Mouse (Mus musculus) megakaryocyte-erythroid progenitor cell, adult 5-6 weeks (primary cell): Measurements from ENCODE around the gene Fbxo10. TPM values are rescaled to one million over a fixed set of nuclear protein-coding genes. Genes with fewer than 3 reads are reported as not detected.
A peak's percentile ranks its signal among the peaks of the same experiment; 100 is the strongest.
"Not testable (repeated sequence)": the region's sequence is repeated elsewhere in the genome, so short reads cannot be mapped to it uniquely, and the experiment has no call there.

Experiments
- ATAC-seq: replicated peaks from 2 replicates; pipeline ENCODE4 v1.8.0; 2016; ENCODE audit warnings: mild to moderate bottlenecking, inconsistent platforms; ENCODE audit not compliant: severe bottlenecking, poor library complexity, low FRiP score, low TSS enrichment
- total RNA-seq, 2 experiments: library from RNA; stranded (forward) in 1 of 2; stranded (reverse) in 1 of 2; fragments of 200-1000, 215-1000 nt in 1 of 2; fragments of >200 nt in 1 of 2; fragmentation: Nextera tagmentation in 1 of 2; gene quantifications; 2 replicates each; pipeline ENCODE4 v1.2.3; 2014 to 2017

The Fbxo10 gene
- total RNA-seq, 2 experiments from 2014 or later = 13.4 to 16.8 TPM

- no peak for ATAC-seq
Observed at GRCm38 (mm10) chr4:45055451-45055850, 29.0 kb downstream of the Fbxo10 start.

DNA sequence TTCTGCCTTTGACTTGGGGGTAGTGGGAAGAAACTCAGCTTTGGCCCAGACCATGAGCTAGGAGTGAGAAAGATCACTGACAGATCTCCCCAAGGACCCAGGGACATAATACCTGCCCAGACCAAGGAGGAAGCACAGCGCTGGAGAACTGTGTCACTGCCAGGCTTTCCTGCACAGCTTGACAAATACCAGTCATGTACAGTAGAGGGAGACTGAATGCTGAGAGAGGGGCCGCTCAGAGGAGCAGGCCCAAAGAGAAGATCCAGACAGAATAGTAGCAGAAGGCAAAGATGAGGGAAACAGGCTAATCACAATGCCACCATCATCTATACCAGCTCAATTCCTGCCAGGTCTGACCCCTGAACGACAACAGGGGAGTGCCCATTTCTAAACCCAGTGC, 29.5 kb downstream of the Fbxo10 start:
- ATAC-seq = peak; percentile 69; the same call in 1 of the 2 replicates

DNA sequence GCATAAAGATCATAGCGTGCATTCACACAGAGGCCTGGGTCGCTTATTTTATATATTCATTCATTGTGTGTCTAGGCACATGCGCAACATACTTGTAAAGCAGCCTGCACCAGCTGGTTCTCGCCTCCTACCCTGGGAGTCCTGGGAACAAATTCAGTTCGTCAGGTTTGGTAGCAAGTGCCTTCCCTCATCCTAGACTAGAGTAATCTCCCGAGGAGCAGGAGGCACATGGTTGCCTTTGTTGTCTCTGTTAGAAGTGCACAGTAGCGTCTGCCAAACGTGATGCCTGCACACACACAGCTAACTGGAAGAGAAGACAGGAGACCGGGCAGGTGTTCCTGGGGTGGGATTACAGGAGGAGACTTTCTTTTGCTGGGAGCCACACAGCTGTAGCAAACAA, 36.4 kb downstream of the Fbxo10 start:
- no peak for ATAC-seq

GRCm38 (mm10) chr4:45047286-45047887, 37.0 kb downstream of the Fbxo10 start:
- no peak for ATAC-seq

- ATAC-seq = no peak
Observed at GRCm38 (mm10) chr4:45046679-45047078, 37.7 kb downstream of the Fbxo10 start.

GRCm38 (mm10) chr4:45040795-45041194, 43.6 kb downstream of the Fbxo10 start:
- ATAC-seq = no peak

- ATAC-seq = not testable (repeated sequence)
Observed at GRCm38 (mm10) chr4:45039546-45039945, 44.9 kb downstream of the Fbxo10 start.

DNA sequence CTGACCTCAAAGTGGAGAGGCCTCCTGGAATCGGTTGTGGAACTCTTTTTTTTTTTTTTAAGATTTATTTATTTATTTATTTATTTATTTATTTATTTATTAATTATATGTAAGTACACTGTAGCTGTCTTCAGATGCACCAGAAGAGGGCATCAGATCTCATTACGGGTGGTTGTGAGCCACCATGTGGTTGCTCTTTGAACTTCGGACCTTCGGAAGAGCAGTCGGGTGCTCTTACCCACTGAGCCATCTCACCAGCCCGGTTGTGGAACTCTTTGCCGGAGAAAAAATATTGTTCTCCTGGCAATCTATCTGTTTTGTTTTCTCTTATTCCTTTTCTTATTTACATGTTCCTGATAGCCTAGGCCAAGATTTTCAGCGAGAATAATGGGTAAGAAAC, 45.5 kb downstream of the Fbxo10 start:
- ATAC-seq = not testable (repeated sequence)

DNA sequence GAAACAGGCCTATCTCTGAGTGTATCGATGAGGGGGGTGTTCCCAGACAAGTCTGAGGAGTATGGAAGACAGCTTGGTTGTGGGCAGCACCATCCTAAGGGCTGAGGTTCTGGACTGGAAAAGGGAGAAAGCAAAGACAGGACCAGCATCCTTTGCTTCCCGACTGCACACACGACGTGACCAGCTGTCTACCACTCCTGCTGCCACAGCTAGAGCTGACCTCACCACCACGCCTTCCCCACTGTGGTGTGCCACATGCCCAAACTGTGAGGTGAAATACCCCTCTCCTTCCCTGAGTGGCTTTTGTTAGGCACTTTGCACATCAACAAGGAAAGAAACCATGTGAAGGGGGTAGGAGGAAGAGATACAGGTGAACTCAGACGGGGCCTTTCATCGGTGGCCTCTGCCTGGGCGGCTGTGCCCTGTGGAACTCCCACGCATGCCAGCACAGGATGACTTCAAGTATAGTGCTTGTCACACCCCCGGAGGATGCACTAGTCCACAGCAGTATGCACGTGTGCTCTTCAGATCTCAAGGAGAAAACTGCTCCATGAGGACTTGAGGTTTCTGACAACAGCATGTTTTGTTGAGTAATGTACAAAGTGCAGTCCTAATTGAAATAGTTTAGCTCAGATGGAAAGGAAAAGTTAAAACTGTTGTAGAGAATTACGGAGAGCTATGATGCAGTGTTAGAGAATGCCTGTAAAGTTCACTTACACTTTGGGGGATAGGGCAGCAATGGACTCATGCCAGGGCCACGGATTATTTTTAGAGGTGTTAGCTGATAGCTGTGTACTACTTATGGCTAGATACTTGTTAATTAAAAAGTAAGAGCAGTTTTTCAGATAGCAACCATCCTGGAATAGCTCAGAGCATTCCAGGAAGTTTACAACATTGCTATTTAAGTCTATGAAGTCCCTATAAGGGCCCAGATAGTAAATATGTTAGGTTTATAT, 46.7 kb downstream of the Fbxo10 start:
- no peak for ATAC-seq

- ATAC-seq = no peak
Observed at GRCm38 (mm10) chr4:45036571-45036970, 47.8 kb downstream of the Fbxo10 start.

DNA sequence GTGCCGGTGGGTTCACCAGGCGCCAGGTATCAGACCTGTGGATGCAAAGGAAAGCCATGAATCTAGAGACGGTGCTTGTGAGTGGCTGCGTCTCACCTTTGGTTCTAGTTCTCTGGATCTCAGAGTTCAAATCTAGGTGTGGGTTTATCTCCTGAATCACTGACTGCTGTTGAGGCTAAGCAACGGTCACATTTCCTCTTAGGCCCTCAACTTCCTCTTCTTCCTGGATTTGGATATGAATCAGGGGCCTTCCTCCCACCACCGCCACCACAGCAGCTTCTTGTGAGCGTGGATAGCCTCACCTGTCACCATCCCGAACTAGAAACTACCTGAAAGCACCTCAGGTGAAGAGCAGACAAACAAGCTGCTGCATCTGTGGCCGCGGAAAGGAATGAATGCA, 48.4 kb downstream of the Fbxo10 start:
- ATAC-seq = no peak

DNA sequence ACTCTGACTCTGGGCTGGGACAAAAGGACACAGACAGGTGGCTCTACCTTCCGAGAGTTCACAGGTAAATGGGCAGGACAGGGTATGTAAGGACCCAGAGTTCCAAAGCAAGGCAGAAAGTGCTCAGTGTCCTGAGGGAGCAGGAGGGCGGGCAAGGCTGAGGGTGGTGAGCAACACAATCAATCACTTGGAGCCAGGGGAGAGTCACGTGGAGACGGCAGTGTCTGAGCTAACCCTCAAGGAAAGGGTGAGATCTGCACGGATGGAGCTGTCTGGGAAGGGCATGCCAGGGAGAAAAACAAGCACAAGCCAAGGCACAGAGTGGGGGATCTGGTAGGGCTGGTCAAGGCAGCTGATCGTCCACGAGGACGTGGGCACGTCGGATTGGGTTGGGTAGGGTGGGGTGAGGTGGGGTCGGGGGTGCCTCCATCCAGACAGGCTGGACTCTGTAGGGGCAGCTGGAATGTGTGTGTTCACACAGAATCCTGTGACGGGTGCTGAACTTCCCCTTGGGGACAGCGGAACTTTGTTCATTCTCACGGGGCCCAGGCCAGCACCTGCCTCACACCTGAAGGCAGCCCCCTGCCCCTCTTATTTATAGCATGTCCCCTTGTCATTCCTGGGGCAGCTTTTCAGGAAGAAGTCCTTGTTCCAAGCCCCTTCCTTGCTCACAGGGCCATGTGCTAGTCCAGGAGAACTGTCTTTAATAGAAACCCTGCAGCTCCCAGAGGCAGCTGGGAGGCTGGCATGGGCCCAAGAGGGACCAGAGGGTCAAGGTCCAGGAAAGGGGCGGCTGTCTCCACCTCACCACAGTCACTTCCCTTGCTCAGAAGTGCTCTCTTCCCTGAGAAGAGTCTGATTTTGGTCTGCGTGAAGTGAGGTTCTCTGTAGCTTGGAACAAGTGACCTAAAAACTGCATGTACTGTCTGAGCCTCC, 49.4 kb downstream of the Fbxo10 start:
- no peak for ATAC-seq

DNA sequence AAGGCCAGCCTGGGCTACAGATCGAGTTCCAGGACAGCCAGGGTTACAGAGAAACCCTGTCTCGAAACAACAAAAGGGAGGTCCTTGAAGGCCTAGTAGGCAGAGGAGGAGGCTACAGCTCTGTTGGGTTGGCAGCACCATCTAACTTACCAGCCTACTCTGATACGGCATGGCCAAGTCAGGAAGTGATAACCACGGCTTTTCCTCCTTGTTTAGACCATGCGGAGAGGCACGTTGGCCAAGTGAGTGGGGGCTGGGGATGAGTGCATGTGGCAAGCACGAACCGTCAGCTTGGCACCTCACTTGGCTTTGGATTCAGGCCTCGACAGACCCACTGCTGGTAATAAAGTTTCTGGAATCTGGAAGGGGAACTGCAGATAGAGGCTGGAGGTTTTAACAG, 51.8 kb downstream of the Fbxo10 start:
- peak; percentile 54; the same call in 1 of the 2 replicates for ATAC-seq

- ATAC-seq = no peak
Observed at GRCm38 (mm10) chr4:45026459-45026858, 57.9 kb downstream of the Fbxo10 start.

DNA sequence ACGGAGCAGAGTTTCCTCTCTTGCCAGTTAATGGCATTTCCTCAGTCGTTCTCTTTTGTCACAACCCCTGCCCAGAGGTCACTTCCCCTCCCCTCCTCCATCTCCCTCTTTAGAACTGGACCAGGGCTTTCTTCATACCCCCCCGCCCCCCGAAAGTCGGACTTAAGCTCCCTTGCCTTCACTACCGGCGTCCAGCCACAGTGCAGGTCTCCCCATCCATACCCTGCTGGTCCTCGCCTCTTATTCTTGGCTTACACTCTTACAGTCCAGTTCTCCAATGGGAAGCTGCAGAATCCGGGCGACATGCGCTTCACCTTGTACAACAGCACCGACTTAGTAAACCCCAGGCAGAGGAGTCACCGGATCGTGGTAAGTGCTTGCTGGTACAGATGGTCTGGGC, 65.4 kb downstream of the Fbxo10 start:
- ATAC-seq = peak; percentile 19; the same call in 1 of the 2 replicates

DNA sequence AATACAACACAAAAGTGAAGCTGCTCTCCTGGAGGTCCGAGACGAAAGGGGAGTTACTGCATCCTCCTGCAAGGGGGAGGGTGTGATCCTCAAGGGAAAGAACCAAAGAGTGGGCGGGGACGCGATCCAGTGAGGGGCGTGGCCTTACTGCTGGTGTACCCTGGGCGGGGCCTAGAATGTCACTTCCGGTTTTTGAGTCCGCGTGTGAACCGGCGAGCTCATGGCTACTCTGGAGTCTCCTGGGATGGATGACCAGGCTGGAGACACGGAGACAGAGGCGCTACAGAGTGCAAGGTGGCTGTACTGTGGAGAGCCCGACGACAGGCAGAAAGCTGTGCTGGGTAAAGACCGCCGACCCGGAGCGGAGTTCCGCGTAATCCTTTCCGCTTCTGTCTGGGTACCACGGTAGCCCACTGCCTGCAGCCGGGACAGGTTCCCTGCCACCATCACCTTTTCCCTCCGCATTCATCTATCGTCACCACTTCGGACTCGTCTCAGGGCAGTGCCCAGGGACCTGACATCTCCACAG, 65.9 kb downstream of the Fbxo10 start, which contains the start of gene Polr1e:
TSS of gene Polr1e (plus strand) at position 132 of the 529 bp plus-strand sequence.
- peak; percentile 93 for ATAC-seq

- ATAC-seq = no peak
Observed at GRCm38 (mm10) chr4:45015615-45016014, 68.8 kb downstream of the Fbxo10 start.

DNA sequence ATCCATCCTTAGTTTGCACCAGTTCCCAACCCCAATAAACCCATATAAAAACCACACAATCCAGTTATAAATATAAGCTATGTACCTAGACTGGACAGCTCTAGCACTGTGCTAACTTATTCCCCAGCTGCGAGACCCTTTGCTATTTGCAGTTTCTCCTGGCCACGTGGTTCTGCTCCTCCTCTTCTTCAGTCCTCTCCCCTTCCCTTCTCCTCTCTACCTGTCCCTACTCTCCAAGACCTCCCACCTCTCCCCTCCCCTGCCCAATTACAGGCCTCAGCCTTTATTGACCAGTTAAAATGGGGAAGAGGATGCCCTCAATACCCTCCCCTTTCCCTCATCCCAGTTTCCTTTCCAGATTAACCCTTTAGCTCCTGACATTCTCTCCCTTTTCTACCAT, 70.9 kb downstream of the Fbxo10 start:
- ATAC-seq = no peak

GRCm38 (mm10) chr4:45013031-45013431, 71.4 kb downstream of the Fbxo10 start:
- peak; percentile 15 for ATAC-seq
